Mouse (Mus musculus) liver, postnatal 0 days (tissue): ENCODE data around the gene Vash2. TPM values are rescaled to one million over a fixed set of nuclear protein-coding genes. Genes with fewer than 3 reads are reported as not detected.
"Not testable (repeated sequence)": the region's sequence is repeated elsewhere in the genome, so short reads cannot be mapped to it uniquely, and the experiment has no call there.

Experiments used
- ATAC-seq: fragments of 200-750 bp; cut with Nextera tagmentation; 2 replicates; pipeline ENCODE4 v1.8.0; 2017; ENCODE audit warnings: mild to moderate bottlenecking, moderate library complexity
- DNase-seq: peaks from one replicate; pipeline ENCODE4 v3.0.0-alpha.2; 2016
- H3K27ac ChIP-seq: fragments of 300-500 bp; sonication (generic); 2 replicates; pipeline ENCODE4 v1.5.1; 2014; ENCODE audit warnings: antibody characterized with exemption, moderate library complexity, mild to moderate bottlenecking, low read depth
- H3K27me3 ChIP-seq: fragments of 300-500 bp; sonication (generic); 2 replicates; pipeline ENCODE4 v1.6.1; 2014; ENCODE audit warnings: low read length, control low read depth, mixed read lengths; ENCODE audit not compliant: insufficient read depth
- H3K36me3 ChIP-seq: fragments of 300-500 bp; sonication (generic); replicated peaks from 2 replicates; pipeline ENCODE4 v1.6.1; 2014; ENCODE audit warnings: mild to moderate bottlenecking, control low read depth, low read length, moderate library complexity, mixed read lengths; ENCODE audit not compliant: insufficient read depth
- H3K4me1 ChIP-seq: fragments of 300-500 bp; sonication (generic); 2 replicates; pipeline ENCODE4 v1.6.1; 2014; ENCODE audit warnings: antibody characterized with exemption, mild to moderate bottlenecking, control low read depth; ENCODE audit not compliant: insufficient read depth
- H3K4me2 ChIP-seq: fragments of 300-500 bp; sonication (generic); 2 replicates; pipeline ENCODE4 v1.6.1; 2014; ENCODE audit warnings: low read depth, mild to moderate bottlenecking, low read length, moderate library complexity, mixed read lengths
- H3K4me3 ChIP-seq: fragments of 300-500 bp; sonication (generic); 2 replicates; pipeline ENCODE4 v1.5.1; 2014; ENCODE audit warnings: low read depth, low read length
- H3K9ac ChIP-seq: fragments of 300-500 bp; sonication (generic); replicated peaks from 2 replicates; pipeline ENCODE4 v1.6.1; 2014; ENCODE audit warnings: mild to moderate bottlenecking, moderate library complexity
- H3K9me3 ChIP-seq: fragments of 300-500 bp; sonication (generic); 2 replicates; pipeline ENCODE4 v1.6.1; 2016; ENCODE audit warnings: mild to moderate bottlenecking, control low read depth, low read length, mixed read lengths
- CTCF ChIP-seq: sonication (generic); IDR thresholded peaks from 2 replicates; pipeline ENCODE4 v1.5.1; 2016; ENCODE audit warnings: antibody characterized with exemption, low read depth
- EP300 ChIP-seq: IDR thresholded peaks from 2 replicates; pipeline ENCODE4 v1.6.1; 2016; ENCODE audit warnings: antibody characterized with exemption, low read depth, mild to moderate bottlenecking
- WGBS: fragments of 180-500 bp; shearing (Covaris S2); extraction: QIAGEN DNeasy Blood & Tissue Kit; methylation state at CpG from one replicate; pipeline ENCODE4 v1.1.7; 2014; ENCODE audit not compliant: insufficient replicate concordance; 5-methylcytosine and 5-hydroxymethylcytosine counted together
- polyA plus RNA-seq: library from polyadenylated mRNA; unstranded; fragments of >200 nt; fragmentation: Nextera tagmentation; extraction: Ambion mirVana; gene quantifications from 2 replicates; pipeline ENCODE4 v1.2.1, GENCODE M21; 2015

The Vash2 gene
- polyA plus RNA-seq, 1 experiment from 2014 or later, result 0.31 TPM

DNA sequence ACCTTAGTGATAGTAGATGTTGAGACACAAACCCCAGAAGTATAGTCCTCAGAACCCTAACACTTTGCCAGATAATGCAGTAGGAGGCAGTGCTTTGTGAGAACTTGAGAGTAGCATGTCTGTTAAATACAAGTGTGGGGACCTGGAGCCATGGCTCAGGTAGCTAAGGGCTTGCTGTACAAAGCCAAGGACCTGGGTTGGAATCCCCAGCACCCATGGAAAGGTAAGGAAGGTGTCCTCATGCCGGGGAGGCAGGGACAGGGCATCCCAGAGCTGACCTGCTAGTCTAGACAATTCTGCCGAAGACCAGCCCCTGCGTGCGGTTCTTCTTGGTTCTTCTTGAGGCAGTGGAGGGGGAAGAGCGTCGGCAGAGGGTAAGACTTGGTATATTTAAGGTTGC is 48.9 kb downstream of the Vash2 start:
- no peak overlapping the region for H3K4me2 ChIP-seq
- H3K9ac ChIP-seq, result no peak overlapping the region
- H3K9me3 ChIP-seq, result no peaks in the 10 kb centered on the region
- TF ChIP-seq EP300 (no peak), CTCF (no peak)
- peaks cover 19% of the 10 kb centered on the region for H3K4me1 ChIP-seq
- no peak overlapping the region for H3K4me3 ChIP-seq
- no peak overlapping the region for H3K27ac ChIP-seq
- ATAC-seq (no peak), DNase-seq (no peak)
- no peaks in the 10 kb centered on the region for H3K27me3 ChIP-seq
- 83% methylated on average over 6 of the region's 6 CpGs for WGBS
- peaks cover 15% of the 10 kb centered on the region for H3K36me3 ChIP-seq

DNA sequence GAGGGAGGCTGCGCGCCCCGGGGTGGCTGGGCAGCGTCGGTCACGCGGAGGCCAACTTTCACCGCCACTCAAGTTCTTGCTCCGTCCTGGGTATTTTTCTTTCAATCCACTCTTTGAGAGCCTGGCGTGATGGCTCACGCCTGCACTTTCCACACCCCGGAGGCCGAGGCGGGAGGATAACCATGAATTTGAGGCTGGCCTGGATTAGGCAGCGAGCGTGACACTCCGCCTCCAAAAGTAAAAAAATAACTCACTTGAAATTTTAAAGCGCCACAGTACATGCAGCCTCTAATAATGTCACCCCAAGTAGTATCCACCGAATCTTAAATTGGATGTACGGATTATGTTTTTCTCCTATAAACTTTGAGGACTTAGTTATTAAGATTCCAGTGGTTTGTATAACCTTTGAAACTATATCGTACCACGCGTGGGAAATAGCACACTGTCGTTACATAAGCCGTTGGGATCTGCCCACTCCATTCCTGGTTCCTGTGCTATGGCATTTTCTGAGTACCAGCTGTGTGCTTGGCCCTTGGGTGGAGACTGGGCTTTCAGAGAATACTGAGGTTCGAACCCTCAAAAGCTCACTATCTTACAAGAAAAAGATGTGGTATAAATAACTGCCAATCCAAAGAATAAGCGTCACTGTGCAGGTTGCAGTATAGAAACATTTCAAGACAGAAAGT is 49.9 kb downstream of the Vash2 start:
- peak overlapping the region; percentile 86 for H3K4me3 ChIP-seq
- peaks cover 19% of the 10 kb centered on the region for H3K4me1 ChIP-seq
- H3K27me3 ChIP-seq, result no peaks in the 10 kb centered on the region
- H3K4me2 ChIP-seq, result peak overlapping the region; percentile 97
- H3K27ac ChIP-seq, result peak overlapping the region; percentile 98
- peak overlapping the region; percentile 81 for H3K9ac ChIP-seq
- WGBS, result 3% methylated on average over 27 of the region's 27 CpGs
- no peak for TF ChIP-seq EP300
- no peak for TF ChIP-seq CTCF
- peak; percentile 15 for ATAC-seq
- DNase-seq, result no peak
- no peaks in the 10 kb centered on the region for H3K9me3 ChIP-seq
- peaks cover 6% of the 10 kb centered on the region; the same call in 1 of the 2 replicates for H3K36me3 ChIP-seq

DNA sequence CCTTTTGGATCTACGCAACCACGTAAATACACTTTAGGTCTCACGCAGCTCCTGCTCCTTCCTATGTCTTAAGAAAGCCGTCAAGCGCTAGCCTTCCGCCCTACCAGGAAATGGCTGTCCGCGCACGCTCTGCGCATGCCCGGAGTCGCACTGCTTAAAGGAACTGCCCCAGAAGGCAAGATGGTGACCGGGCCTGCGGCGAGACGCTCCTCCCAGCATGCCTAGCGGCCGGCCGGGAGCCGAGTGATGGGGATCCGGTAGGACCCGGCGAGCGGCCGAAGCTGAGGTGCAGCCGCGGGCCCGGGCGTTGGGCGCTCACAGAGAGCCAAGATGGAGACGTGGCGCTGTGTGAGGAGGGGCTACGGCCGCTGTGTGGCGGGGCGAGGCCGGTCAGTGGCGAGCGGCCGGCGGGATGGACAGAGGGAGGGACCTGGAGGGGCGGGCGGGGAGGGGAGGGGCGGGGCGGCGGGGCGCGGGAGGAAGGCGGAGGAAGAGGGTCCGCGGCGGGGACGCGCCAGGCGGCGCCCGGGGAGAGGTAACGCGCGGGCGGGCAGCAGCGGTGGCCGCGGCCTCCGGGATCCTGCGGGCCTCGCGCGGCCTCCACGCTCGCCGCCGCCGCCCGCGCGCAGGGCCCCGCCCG is 50.6 kb downstream of the Vash2 start:
- H3K9ac ChIP-seq, result peak overlapping the region; percentile 81
- H3K4me1 ChIP-seq, result peaks cover 19% of the 10 kb centered on the region
- H3K36me3 ChIP-seq, result no peaks in the 10 kb centered on the region; the same call in 1 of the 2 replicates
- ATAC-seq, result peak; percentile 94
- WGBS, result under 1% methylated on average over 39 of the region's 79 CpGs
- DNase-seq, result peak; percentile 97
- H3K4me2 ChIP-seq, result peak overlapping the region; percentile 97
- no peaks in the 10 kb centered on the region for H3K27me3 ChIP-seq
- H3K4me3 ChIP-seq, result peak overlapping the region; percentile 86
- no peaks in the 10 kb centered on the region for H3K9me3 ChIP-seq
- TF ChIP-seq EP300 (no peak), CTCF (0 out of 2 replicates have a peak, but pooled peaks have one; percentile 2)
- H3K27ac ChIP-seq, result peak overlapping the region; percentile 98

DNA sequence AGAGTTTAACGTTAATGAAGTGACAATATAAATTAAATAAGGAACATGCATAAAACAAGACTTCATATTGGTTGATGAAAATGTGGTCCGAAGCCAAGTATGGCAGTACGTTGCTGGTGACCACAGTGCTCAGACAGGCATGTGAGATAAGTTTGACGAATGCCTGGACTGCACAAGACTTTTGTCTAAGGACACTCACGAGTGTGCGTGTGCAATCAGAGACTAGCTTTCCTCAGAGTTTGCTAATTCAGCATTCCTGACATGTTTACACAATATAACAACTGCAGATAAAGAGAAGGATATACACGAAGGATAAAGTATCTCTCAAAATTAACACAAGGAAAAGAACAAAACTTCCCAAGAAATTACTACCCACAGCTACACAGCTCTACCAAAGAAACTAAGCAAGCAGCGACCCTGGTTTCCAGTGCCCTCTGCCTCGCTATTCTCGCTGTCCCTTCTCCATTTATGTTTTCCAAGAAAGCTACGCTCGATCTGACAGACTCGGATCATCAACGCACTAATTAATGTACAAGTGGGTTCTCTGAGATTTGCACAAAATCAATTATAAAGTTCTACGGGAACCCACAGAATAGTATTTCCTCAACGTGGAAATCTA is 51.2 kb downstream of the Vash2 start:
- TF ChIP-seq CTCF, result no peak
- no peak for TF ChIP-seq EP300
- H3K27ac ChIP-seq, result peak overlapping the region; percentile 98
- H3K9ac ChIP-seq, result peak overlapping the region; percentile 81
- H3K9me3 ChIP-seq, result no peaks in the 10 kb centered on the region
- WGBS, result 7% methylated on average over 16 of the region's 16 CpGs
- no peaks in the 10 kb centered on the region for H3K27me3 ChIP-seq
- peaks cover 19% of the 10 kb centered on the region for H3K4me1 ChIP-seq
- peak overlapping the region; percentile 86 for H3K4me3 ChIP-seq
- DNase-seq (no peak), ATAC-seq (peak; percentile 5)
- H3K4me2 ChIP-seq, result peak overlapping the region; percentile 97
- H3K36me3 ChIP-seq, result no peaks in the 10 kb centered on the region

DNA sequence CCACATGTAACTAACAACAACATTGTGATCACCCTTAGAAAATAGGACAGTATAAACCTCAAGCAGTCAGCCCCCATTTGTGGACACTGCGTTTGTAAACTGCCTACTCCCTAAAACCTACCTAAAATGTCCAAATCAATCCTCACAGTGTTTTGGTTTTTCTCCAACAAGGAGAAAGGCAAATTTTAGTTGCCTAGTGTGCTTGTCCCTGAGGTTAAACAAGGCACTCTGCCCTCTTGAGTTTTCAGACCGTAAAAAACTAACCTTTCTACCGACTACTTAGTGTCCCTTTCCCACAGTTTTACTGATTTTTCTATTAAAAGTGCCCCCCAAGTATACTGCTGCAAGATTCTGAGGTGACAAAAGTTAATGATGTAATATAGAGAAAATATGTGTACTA is 51.8 kb downstream of the Vash2 start:
- Histone ChIP-seq H3K4me3 (peak overlapping the region; percentile 86; the same call in 1 of the 2 replicates), H3K4me1 (peaks cover 19% of the 10 kb centered on the region), H3K27ac (no peak overlapping the region), H3K36me3 (no peaks in the 10 kb centered on the region), H3K9ac (no peak overlapping the region), H3K4me2 (peak overlapping the region; percentile 97), H3K27me3 (no peaks in the 10 kb centered on the region), H3K9me3 (no peaks in the 10 kb centered on the region)
- no peak for TF ChIP-seq CTCF
- no peak for TF ChIP-seq EP300
- no peak for ATAC-seq
- 81% methylated on average over 3 of the region's 3 CpGs for WGBS
- DNase-seq, result no peak

DNA sequence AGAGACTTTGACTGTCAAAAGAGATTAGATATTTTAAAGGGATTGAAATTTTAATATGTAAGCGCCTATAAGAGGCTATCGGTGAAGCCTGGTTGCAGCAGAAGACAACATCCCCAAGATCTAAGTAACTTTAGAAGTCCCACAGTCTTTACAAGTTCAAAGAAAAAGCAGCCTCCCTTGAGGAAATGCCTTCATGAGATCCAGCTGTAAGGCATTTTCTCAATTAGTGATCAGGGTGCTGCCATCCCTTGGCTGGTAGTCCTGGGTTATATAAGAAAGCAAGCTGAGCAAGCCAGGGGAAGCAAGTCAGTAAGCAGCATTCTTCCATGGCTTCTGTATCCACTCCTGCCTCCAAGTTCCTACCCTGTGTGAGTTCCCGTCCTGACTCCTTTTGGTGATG is 54.3 kb downstream of the Vash2 start, which contains the start of gene Angel2:
Gene Angel2, plus strand, starts transcription at position 301 of the 400 bp plus-strand sequence.
- H3K36me3 ChIP-seq, DNase-seq, H3K27me3 ChIP-seq, H3K27ac ChIP-seq, H3K4me3 ChIP-seq, H3K4me2 ChIP-seq, H3K9ac ChIP-seq, H3K9me3 ChIP-seq, ATAC-seq: not testable (repeated sequence)
- H3K4me1 ChIP-seq, result peaks cover 14% of the 10 kb centered on the region
- 77% methylated on average over 3 of the region's 3 CpGs for WGBS
